Mouse (Mus musculus) heart, postnatal 0 days (tissue): Measurements from ENCODE around the gene Sema3a. TPM values are rescaled to one million over a fixed set of nuclear protein-coding genes. Genes with fewer than 3 reads are reported as not detected.

Experiments used
- ATAC-seq: fragments of 200-750 bp; cut with Nextera tagmentation; 2 replicates; pipeline ENCODE4 v1.8.0; 2017; ENCODE audit warnings: low read depth, moderate number of reproducible peaks, moderate library complexity; ENCODE audit not compliant: insufficient read depth
- DNase-seq: peaks from one replicate; pipeline ENCODE4 v3.0.0-alpha.2; 2016; ENCODE audit warnings: low spot score
- H3K27ac ChIP-seq: fragments of 300-500 bp; sonication (generic); 2 replicates; pipeline ENCODE4 v1.5.1; 2014; ENCODE audit warnings: low read depth, mild to moderate bottlenecking
- H3K27me3 ChIP-seq: fragments of 300-500 bp; sonication (generic); 2 replicates; pipeline ENCODE4 v1.6.1; 2014; ENCODE audit warnings: low read length, mixed read lengths; ENCODE audit not compliant: control insufficient read depth, insufficient read depth
- H3K36me3 ChIP-seq: fragments of 300-500 bp; sonication (generic); replicated peaks from 2 replicates; pipeline ENCODE4 v1.6.1; 2014; ENCODE audit warnings: low read length, mixed read lengths; ENCODE audit not compliant: control insufficient read depth, insufficient read depth
- H3K4me1 ChIP-seq: fragments of 300-500 bp; sonication (generic); 2 replicates; pipeline ENCODE4 v1.6.1; 2014; ENCODE audit warnings: antibody characterized with exemption; ENCODE audit not compliant: control insufficient read depth, insufficient read depth
- H3K4me2 ChIP-seq: fragments of 300-500 bp; sonication (generic); 2 replicates; pipeline ENCODE4 v1.6.1; 2014; ENCODE audit warnings: low read depth, mild to moderate bottlenecking, low read length, moderate library complexity
- H3K4me3 ChIP-seq: fragments of 300-500 bp; sonication (generic); 2 replicates; pipeline ENCODE4 v1.5.1; 2014; ENCODE audit warnings: low read depth, low read length
- H3K9ac ChIP-seq: fragments of 300-500 bp; sonication (generic); replicated peaks from 2 replicates; pipeline ENCODE4 v1.6.1; 2014; ENCODE audit warnings: low read depth, low read length, mixed read lengths
- H3K9me3 ChIP-seq: fragments of 300-500 bp; sonication (generic); replicated peaks from 2 replicates; pipeline ENCODE4 v1.6.1; 2016; ENCODE audit warnings: low read length; ENCODE audit not compliant: control insufficient read depth
- CTCF ChIP-seq: IDR thresholded peaks from 2 replicates; pipeline ENCODE4 v1.5.1; 2016; ENCODE audit warnings: antibody characterized with exemption, control low read depth, low read depth
- EP300 ChIP-seq: IDR thresholded peaks from 2 replicates; pipeline ENCODE4 v1.6.1; 2016; ENCODE audit warnings: antibody characterized with exemption, low read depth
- WGBS: fragments of 180-500 bp; shearing (Covaris S2); extraction: QIAGEN DNeasy Blood & Tissue Kit; methylation state at CpG from one replicate; pipeline ENCODE4 v1.1.7; 2014; 5-methylcytosine and 5-hydroxymethylcytosine counted together
- polyA plus RNA-seq: library from polyadenylated mRNA; unstranded; fragments of >200 nt; fragmentation: Nextera tagmentation; extraction: Ambion mirVana; gene quantifications from 2 replicates; pipeline ENCODE4 v1.2.1, GENCODE M21; 2015
- total RNA-seq: library from RNA; depleted of rRNA; stranded (reverse); fragments of >200 nt; gene quantifications from 2 replicates; pipeline ENCODE4 v1.2.3, GENCODE M21; 2014; ENCODE audit warnings: low replicate concordance

Sema3a gene
- total and polyA plus RNA-seq, 2 experiments from 2014 or later: 3.6 to 19.0 TPM

- DNase-seq: no peak
- no peak for ATAC-seq
- TF ChIP-seq CTCF: no peak
- no peak for TF ChIP-seq EP300
- no peaks in the 10 kb centered on the region for H3K9me3 ChIP-seq
- no peaks in the 10 kb centered on the region for H3K27me3 ChIP-seq
- H3K4me1 ChIP-seq: no peaks in the 10 kb centered on the region
- no peak overlapping the region for H3K4me2 ChIP-seq
- H3K36me3 ChIP-seq: no peaks in the 10 kb centered on the region
- H3K4me3 ChIP-seq: no peak overlapping the region
- no peak overlapping the region for H3K27ac ChIP-seq
- H3K9ac ChIP-seq: no peak overlapping the region
- WGBS: 78% methylated on average over 4 of the region's 4 CpGs
Measured at GRCm38 (mm10) chr5:13384047-13384446, 258.8 kb downstream of the Sema3a start.

- ATAC-seq (no peak), DNase-seq (no peak)
- H3K36me3 ChIP-seq: no peaks in the 10 kb centered on the region
- no peaks in the 10 kb centered on the region for H3K27me3 ChIP-seq
- H3K27ac ChIP-seq: no peak overlapping the region
- H3K9me3 ChIP-seq: no peaks in the 10 kb centered on the region
- H3K4me1 ChIP-seq: no peaks in the 10 kb centered on the region
- no peak overlapping the region for H3K9ac ChIP-seq
- WGBS: 70% methylated on average over 4 of the region's 4 CpGs
- no peak overlapping the region for H3K4me2 ChIP-seq
- TF ChIP-seq EP300: no peak
- no peak overlapping the region for H3K4me3 ChIP-seq
Measured at GRCm38 (mm10) chr5:13384714-13385113, 259.5 kb downstream of the Sema3a start.

GRCm38 (mm10) chr5:13386603-13387002 lies 261.4 kb downstream of the Sema3a start:
- H3K27me3 ChIP-seq: no peaks in the 10 kb centered on the region
- DNase-seq: no peak
- H3K4me3 ChIP-seq: no peak overlapping the region
- no peak overlapping the region for H3K27ac ChIP-seq
- H3K9ac ChIP-seq: no peak overlapping the region
- no peaks in the 10 kb centered on the region for H3K36me3 ChIP-seq
- H3K4me2 ChIP-seq: no peak overlapping the region
- WGBS: 87% methylated on average over 3 of the region's 3 CpGs
- H3K4me1 ChIP-seq: no peaks in the 10 kb centered on the region
- no peak for TF ChIP-seq CTCF
- TF ChIP-seq EP300: no peak
- no peaks in the 10 kb centered on the region for H3K9me3 ChIP-seq
- no peak for ATAC-seq

GRCm38 (mm10) chr5:13387679-13388078 lies 262.5 kb downstream of the Sema3a start:
- DNase-seq (no peak), ATAC-seq (no peak)
- H3K4me3 ChIP-seq: no peak overlapping the region
- no peaks in the 10 kb centered on the region for H3K9me3 ChIP-seq
- H3K27me3 ChIP-seq: no peaks in the 10 kb centered on the region
- H3K9ac ChIP-seq: no peak overlapping the region
- TF ChIP-seq CTCF (no peak), EP300 (no peak)
- no peak overlapping the region for H3K4me2 ChIP-seq
- H3K27ac ChIP-seq: no peak overlapping the region
- H3K36me3 ChIP-seq: no peaks in the 10 kb centered on the region
- WGBS: 84% methylated on average over 3 of the region's 3 CpGs
- H3K4me1 ChIP-seq: no peaks in the 10 kb centered on the region

GRCm38 (mm10) chr5:13389995-13390394 lies 264.8 kb downstream of the Sema3a start:
- H3K4me3 ChIP-seq: no peak overlapping the region
- DNase-seq: no peak
- TF ChIP-seq EP300: no peak
- no peak for TF ChIP-seq CTCF
- no peaks in the 10 kb centered on the region for H3K9me3 ChIP-seq
- H3K27me3 ChIP-seq: no peaks in the 10 kb centered on the region
- H3K27ac ChIP-seq: no peak overlapping the region
- H3K4me2 ChIP-seq: no peak overlapping the region
- WGBS: 84% methylated on average over 3 of the region's 3 CpGs
- no peak for ATAC-seq
- no peak overlapping the region for H3K9ac ChIP-seq
- H3K36me3 ChIP-seq: no peaks in the 10 kb centered on the region
- H3K4me1 ChIP-seq: no peaks in the 10 kb centered on the region

GRCm38 (mm10) chr5:13405432-13405831 lies 280.2 kb downstream of the Sema3a start:
- Histone ChIP-seq H3K9ac (no peak overlapping the region), H3K27ac (no peak overlapping the region), H3K4me1 (no peaks in the 10 kb centered on the region), H3K4me2 (no peak overlapping the region), H3K4me3 (no peak overlapping the region), H3K9me3 (no peaks in the 10 kb centered on the region), H3K36me3 (no peaks in the 10 kb centered on the region), H3K27me3 (no peaks in the 10 kb centered on the region)
- TF ChIP-seq CTCF (peak; percentile 70), EP300 (no peak)
- DNase-seq (peak; percentile 48), ATAC-seq (no peak; the same call in 1 of the 2 replicates)
- WGBS: 35% methylated on average over 1 of the region's 1 CpGs
